Mouse (Mus musculus): Measurements from ENCODE around the gene Gbe1. TPM values are rescaled to one million over a fixed set of nuclear protein-coding genes. Genes with fewer than 3 reads are reported as not detected.

The Gbe1 gene
- total RNA-seq (2021) = 10 to 100 TPM; 52.1 to 98.9 TPM
- long read RNA-seq, experiment 1, partial matches to known transcripts = 5 of 51 reads
- long read RNA-seq, experiment 1, other reads (novel, unspliced or antisense) = 46 of 51 reads
- long read RNA-seq, experiment 2, partial matches to known transcripts = 9 of 135 reads
- long read RNA-seq, experiment 2, other reads (novel, unspliced or antisense) = 125 of 135 reads

- peak; percentile 96 for DNase-seq
Observed at GRCm38 (mm10) chr16:70313886-70314577, at the start of gene Gbe1. TSS of gene Gbe1 (plus strand) at chr16:70313949.

- no peak for DNase-seq
Observed at GRCm38 (mm10) chr16:70310691-70311090, 3.1 kb upstream of the Gbe1 start.

GRCm38 (mm10) chr16:70313496-70313885, 258 bp upstream of the Gbe1 start:
- DNase-seq = no peak

- no peak for DNase-seq
Observed at GRCm38 (mm10) chr16:70314578-70314930, 805 bp downstream of the Gbe1 start.

- DNase-seq = no peak
Observed at GRCm38 (mm10) chr16:70315261-70315660, 1.5 kb downstream of the Gbe1 start.

GRCm38 (mm10) chr16:70315862-70316390, 2.2 kb downstream of the Gbe1 start:
- DNase-seq = no peak

- DNase-seq = no peak
Observed at GRCm38 (mm10) chr16:70319388-70319787, 5.6 kb downstream of the Gbe1 start.

- peak; percentile 55 for DNase-seq
Observed at GRCm38 (mm10) chr16:70320612-70321280, 7.0 kb downstream of the Gbe1 start.

- no peak for DNase-seq
Observed at GRCm38 (mm10) chr16:70326339-70326948, 12.7 kb downstream of the Gbe1 start.

GRCm38 (mm10) chr16:70328566-70328965, 14.8 kb downstream of the Gbe1 start:
- DNase-seq = no peak

- no peak for DNase-seq
Observed at GRCm38 (mm10) chr16:70329036-70329435, 15.3 kb downstream of the Gbe1 start.

- no peak for DNase-seq
Observed at GRCm38 (mm10) chr16:70329471-70329870, 15.7 kb downstream of the Gbe1 start.

GRCm38 (mm10) chr16:70330007-70330406, 16.3 kb downstream of the Gbe1 start:
- DNase-seq = no peak

- DNase-seq = no peak
Observed at GRCm38 (mm10) chr16:70330626-70331275, 17.0 kb downstream of the Gbe1 start.

GRCm38 (mm10) chr16:70334812-70335211, 21.1 kb downstream of the Gbe1 start:
- no peak for DNase-seq

GRCm38 (mm10) chr16:70335472-70335871, 21.7 kb downstream of the Gbe1 start:
- DNase-seq = no peak

- no peak for DNase-seq
Observed at GRCm38 (mm10) chr16:70337661-70338060, 23.9 kb downstream of the Gbe1 start.

GRCm38 (mm10) chr16:70344496-70344895, 30.7 kb downstream of the Gbe1 start:
- no peak for DNase-seq

GRCm38 (mm10) chr16:70345607-70346006, 31.9 kb downstream of the Gbe1 start:
- DNase-seq = no peak

GRCm38 (mm10) chr16:70350011-70350410, 36.3 kb downstream of the Gbe1 start:
- no peak for DNase-seq

GRCm38 (mm10) chr16:70351641-70352280, 38.0 kb downstream of the Gbe1 start:
- DNase-seq = peak; percentile 44

GRCm38 (mm10) chr16:70352571-70352970, 38.8 kb downstream of the Gbe1 start:
- no peak for DNase-seq

Data from gastrocnemius, postnatal 25 days (tissue).